Mouse (Mus musculus) urinary bladder, postnatal 14 days (tissue): ENCODE results near the gene Bspry.

ENCODE experiments used
- DNase-seq: peaks from one replicate; pipeline ENCODE4 v3.0.0; 2021; ENCODE audit warnings: low spot score

The Bspry gene

GRCm38 (mm10) chr4:62480709-62481605 is 1.1 kb downstream of the Bspry start:
- DNase-seq = no peak

GRCm38 (mm10) chr4:62484928-62485327 is 5.1 kb downstream of the Bspry start:
- no peak for DNase-seq

- DNase-seq = peak; percentile 73
Measured at GRCm38 (mm10) chr4:62485450-62486161, 5.8 kb downstream of the Bspry start.

GRCm38 (mm10) chr4:62486162-62486696 is 6.4 kb downstream of the Bspry start:
- DNase-seq = no peak

- no peak for DNase-seq
Measured at GRCm38 (mm10) chr4:62487172-62487571, 7.3 kb downstream of the Bspry start.

GRCm38 (mm10) chr4:62487914-62488313 is 8.1 kb downstream of the Bspry start:
- no peak for DNase-seq

- DNase-seq = no peak
Measured at GRCm38 (mm10) chr4:62492682-62493081, 12.8 kb downstream of the Bspry start.

- no peak for DNase-seq
Measured at GRCm38 (mm10) chr4:62494230-62494629, 14.4 kb downstream of the Bspry start.

GRCm38 (mm10) chr4:62495946-62496345 is 16.1 kb downstream of the Bspry start:
- no peak for DNase-seq

- DNase-seq = peak; percentile 73
Measured at GRCm38 (mm10) chr4:62496815-62497214, 17.0 kb downstream of the Bspry start.

GRCm38 (mm10) chr4:62500799-62501198 is 20.9 kb downstream of the Bspry start:
- DNase-seq = no peak

GRCm38 (mm10) chr4:62501534-62501933 is 21.7 kb downstream of the Bspry start:
- DNase-seq = no peak

GRCm38 (mm10) chr4:62501964-62502732 is 22.3 kb downstream of the Bspry start:
- peak; percentile 91 for DNase-seq

- peak; percentile 67 for DNase-seq
Measured at GRCm38 (mm10) chr4:62502969-62503368, 23.1 kb downstream of the Bspry start.

GRCm38 (mm10) chr4:62503374-62503970 is 23.6 kb downstream of the Bspry start, which contains the start of gene Hdhd3:
Hdhd3 (minus strand) TSS chr4:62503467.
- no peak for DNase-seq

- no peak for DNase-seq
Measured at GRCm38 (mm10) chr4:62505991-62506390, 26.1 kb downstream of the Bspry start.

GRCm38 (mm10) chr4:62506798-62507197 is 26.9 kb downstream of the Bspry start:
- no peak for DNase-seq

GRCm38 (mm10) chr4:62508839-62509238 is 29.0 kb downstream of the Bspry start:
- no peak for DNase-seq

GRCm38 (mm10) chr4:62509946-62510345 is 30.1 kb downstream of the Bspry start:
- peak; percentile 65 for DNase-seq

GRCm38 (mm10) chr4:62513998-62514506 is 34.2 kb downstream of the Bspry start:
- DNase-seq = no peak

- no peak for DNase-seq
Measured at GRCm38 (mm10) chr4:62514995-62515394, 35.1 kb downstream of the Bspry start.
